Mouse (Mus musculus): Measurements from ENCODE around the gene Cbl.

- TF ChIP-seq FLI1 (IDR thresholded peaks at IDR 0.05; ENCODE audit: low read length) (no peak), GATA1 (IDR thresholded peaks at IDR 0.05; ENCODE audit: borderline replicate concordance, low read length) (no peak)
These were observed 39.8 kb downstream of the Cbl start for GRCm38 (mm10) chr9:44194000-44194399.

Measured in megakaryocyte, embryonic 14.5 days (primary cell).